Mouse (Mus musculus) liver, adult 2 months (tissue): Measurements from ENCODE around the gene Atox1.

Source experiments
- CTCF ChIP-seq: fragments of 200-500 bp; IDR thresholded peaks from 2 replicates; pipeline ENCODE4 v1.5.1; 2011; ENCODE audit warnings: low read depth, low read length, control low read depth
- POLR2A ChIP-seq: fragments of 200-500 bp; IDR thresholded peaks from 2 replicates; pipeline ENCODE4 v1.6.1; 2011; ENCODE audit warnings: low read length, control low read depth; ENCODE audit not compliant: insufficient read depth; ENCODE audit errors: extremely low read depth

DNA sequence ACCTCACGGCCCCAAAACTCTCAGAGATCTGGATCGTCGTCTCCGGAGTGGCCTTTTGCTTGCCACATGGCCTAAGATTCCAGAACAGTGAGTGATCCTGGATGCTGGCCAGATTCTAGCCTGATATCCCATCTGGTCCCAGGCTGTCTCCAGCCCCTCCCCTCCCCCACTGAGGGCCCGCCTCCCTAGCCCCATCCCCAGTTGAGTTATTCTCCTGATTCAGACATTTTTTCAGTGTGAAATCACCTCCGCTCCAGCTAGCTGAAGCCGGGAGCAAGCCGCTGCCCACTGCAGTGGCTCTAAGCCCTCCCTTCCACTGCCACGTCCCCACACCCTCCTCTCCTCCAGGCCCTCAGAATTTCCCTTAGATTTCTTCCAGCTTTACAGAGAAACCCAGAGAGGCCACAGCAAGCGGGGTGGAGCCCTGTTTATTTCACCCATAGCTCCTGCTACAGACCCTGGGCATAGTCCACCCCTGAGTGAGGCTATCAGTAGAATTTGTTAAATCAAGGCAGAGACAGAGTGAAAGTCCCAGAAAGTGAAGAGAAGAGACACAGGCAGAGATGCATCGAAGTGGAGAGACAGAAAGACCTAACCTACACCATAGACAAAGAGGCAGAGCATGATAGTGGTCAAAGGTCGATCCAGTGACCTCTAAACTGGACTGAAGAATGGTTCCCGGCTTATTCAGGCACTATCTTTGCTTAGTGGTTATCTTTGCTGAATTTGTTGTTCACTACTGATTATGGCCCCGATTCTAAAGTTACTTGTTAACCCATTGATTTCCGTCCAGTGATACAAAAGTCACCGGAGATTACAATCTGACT, 32.6 kb downstream of the Atox1 start:
- TF ChIP-seq CTCF: no peak
- no peak for TF ChIP-seq POLR2A
